Mouse (Mus musculus): ENCODE data around the gene Dcxr. TPM values are rescaled to one million over a fixed set of nuclear protein-coding genes. Genes with fewer than 3 reads are reported as not detected.
A peak's percentile ranks its signal among the peaks of the same experiment; 100 is the strongest.

Dcxr gene
- 43.6 and 66.6 TPM in 2 replicates for total RNA-seq (2012; rRNA removed)

DNA sequence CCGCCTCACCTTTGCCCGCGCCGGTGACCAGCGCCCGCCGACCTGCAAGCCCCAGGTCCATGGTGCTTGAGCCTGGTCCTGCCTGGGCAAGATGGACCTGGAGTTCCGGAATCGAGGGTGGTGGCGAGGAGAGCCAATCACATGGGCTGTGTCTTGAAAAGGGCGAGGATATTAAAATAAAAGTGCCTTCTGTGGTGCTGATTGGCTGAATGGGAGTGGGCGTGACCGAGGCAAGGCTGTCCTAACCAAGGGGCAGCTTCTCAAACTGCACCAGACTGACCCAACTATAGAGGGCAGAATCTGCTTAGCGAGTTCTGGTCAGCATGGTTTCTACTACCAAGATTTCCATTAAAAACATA, at the start of gene Dcxr:
TSS of gene Dcxr (minus strand) at position 113 of the 359 bp plus-strand sequence.
- no peaks in the 10 kb centered on the region for H3K9me3 ChIP-seq (ENCODE audit: control insufficient read depth, insufficient read depth, low read depth, low read length)
- peaks cover 12% of the 10 kb centered on the region for H3K36me3 ChIP-seq (ENCODE audit: control insufficient read depth, insufficient read depth, low read length, poor library complexity, severe bottlenecking)
- peak within 1 kb of the TSS; percentile 89 to 93 for H3K4me3 ChIP-seq (ENCODE audit: insufficient read depth in 1 of 2, low read depth in 1 of 2, low read length in 2 of 2, poor library complexity in 1 of 2, severe bottlenecking in 1 of 2)
- TF ChIP-seq CHD2 (IDR thresholded peaks at IDR 0.05; ENCODE audit: low read depth, low read length) (no peak), ZNF384 (IDR thresholded peaks at IDR 0.05; ENCODE audit: low read depth, low read length) (no peak), MAFK (IDR thresholded peaks at IDR 0.05; ENCODE audit: insufficient read depth, low read depth, low read length) (no peak), ZC3H11A (IDR thresholded peaks at IDR 0.05; ENCODE audit: borderline replicate concordance, low read depth, low read length) (no peak), HCFC1 (IDR thresholded peaks at IDR 0.05; ENCODE audit: borderline replicate concordance, insufficient read depth, low read length) (no peak)
- H3K27ac ChIP-seq (ENCODE audit: insufficient read depth, low read depth, low read length, poor library complexity, severe bottlenecking): no peak within 1 kb of the TSS
- peak within 1 kb of the TSS; percentile 77 for H3K9ac ChIP-seq (ENCODE audit: insufficient read depth, low read depth, low read length, poor library complexity, severe bottlenecking)
- H3K4me1 ChIP-seq (ENCODE audit: control insufficient read depth in 2 of 2, insufficient read depth in 2 of 2, low read length in 2 of 2, poor library complexity in 1 of 2): peaks cover 3 to 11% of the 10 kb centered on the region in 2 experiments; a peak in 1 of 4 replicates
- in situ Hi-C loops (cut with MboI; ENCODE audit: low sequenced_read_pairs in 2 of 2, unreplicated experiment in 2 of 2): loop anchor here in 1 of 2 experiments (5.0 kb wide), 1 partner anchor 50 kb away; no protein-coding TSS in a partner anchor
- DNase-seq (ENCODE audit: low read depth, low spot score): no peak

DNA sequence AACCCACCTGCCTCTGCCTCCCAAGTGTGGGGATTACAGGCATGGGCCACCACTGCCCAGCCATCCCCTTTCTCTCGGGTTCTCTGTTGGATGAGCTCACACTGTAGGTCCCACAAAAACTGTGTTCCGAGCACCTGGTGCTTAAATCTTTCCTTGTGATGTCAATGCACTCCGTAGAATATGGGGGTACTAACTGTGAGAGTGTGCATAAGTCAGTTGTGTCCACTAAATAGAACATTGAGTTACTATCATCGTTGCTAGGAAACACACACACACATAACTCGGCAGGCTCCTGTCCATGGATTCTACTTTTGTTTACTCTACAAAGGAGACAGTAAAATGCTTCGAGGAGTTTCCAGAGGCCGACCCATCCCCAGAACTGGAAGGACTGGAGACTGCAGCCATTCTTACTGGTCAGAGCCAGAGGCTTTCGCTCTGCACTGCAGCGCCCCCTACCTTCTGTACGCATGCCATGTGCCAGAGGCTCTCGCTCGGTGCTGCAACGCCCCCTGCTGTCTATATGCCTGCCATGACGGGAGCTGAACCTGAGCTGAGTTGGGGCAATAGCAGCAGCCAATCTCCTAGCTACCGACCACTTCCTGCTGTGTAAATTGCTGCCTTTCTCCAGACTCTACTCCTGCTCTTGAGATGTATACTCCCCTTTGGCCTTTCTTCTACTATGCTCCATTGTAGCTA, 48.8 kb upstream of the Dcxr start:
- no peak overlapping the region for H3K4me3 ChIP-seq (ENCODE audit: insufficient read depth in 1 of 2, low read depth in 1 of 2, low read length in 2 of 2, poor library complexity in 1 of 2, severe bottlenecking in 1 of 2)
- H3K9ac ChIP-seq (ENCODE audit: insufficient read depth, low read depth, low read length, poor library complexity, severe bottlenecking): no peak overlapping the region
- TF ChIP-seq MAFK (IDR thresholded peaks at IDR 0.05; ENCODE audit: insufficient read depth, low read depth, low read length): no peak
- TF ChIP-seq ZC3H11A (IDR thresholded peaks at IDR 0.05; ENCODE audit: borderline replicate concordance, low read depth, low read length): peak; percentile 93
- no peak for TF ChIP-seq CHD2 (IDR thresholded peaks at IDR 0.05; ENCODE audit: low read depth, low read length)
- peak; percentile 41; the same call in 1 of the 2 replicates for TF ChIP-seq HCFC1 (IDR thresholded peaks at IDR 0.05; ENCODE audit: borderline replicate concordance, insufficient read depth, low read length)
- no peak for TF ChIP-seq ZNF384 (IDR thresholded peaks at IDR 0.05; ENCODE audit: low read depth, low read length)
- DNase-seq (ENCODE audit: low read depth, low spot score): peak; percentile 93
- H3K27ac ChIP-seq (ENCODE audit: insufficient read depth, low read depth, low read length, poor library complexity, severe bottlenecking): no peak overlapping the region
- no peaks in the 10 kb centered on the region for H3K36me3 ChIP-seq (ENCODE audit: control insufficient read depth, insufficient read depth, low read length, poor library complexity, severe bottlenecking)
- H3K9me3 ChIP-seq (ENCODE audit: control insufficient read depth, insufficient read depth, low read depth, low read length): no peaks in the 10 kb centered on the region
- peaks cover 13 to 26% of the 10 kb centered on the region in 2 experiments for H3K4me1 ChIP-seq (ENCODE audit: control insufficient read depth in 2 of 2, insufficient read depth in 2 of 2, low read length in 2 of 2, poor library complexity in 1 of 2)
- in situ Hi-C loops (cut with MboI; ENCODE audit: low sequenced_read_pairs in 2 of 2, unreplicated experiment in 2 of 2): loop anchor here in 1 of 2 experiments (5.0 kb wide), 1 partner anchor 49 kb away; the partner anchor contains the start of gene Dcxr

DNA sequence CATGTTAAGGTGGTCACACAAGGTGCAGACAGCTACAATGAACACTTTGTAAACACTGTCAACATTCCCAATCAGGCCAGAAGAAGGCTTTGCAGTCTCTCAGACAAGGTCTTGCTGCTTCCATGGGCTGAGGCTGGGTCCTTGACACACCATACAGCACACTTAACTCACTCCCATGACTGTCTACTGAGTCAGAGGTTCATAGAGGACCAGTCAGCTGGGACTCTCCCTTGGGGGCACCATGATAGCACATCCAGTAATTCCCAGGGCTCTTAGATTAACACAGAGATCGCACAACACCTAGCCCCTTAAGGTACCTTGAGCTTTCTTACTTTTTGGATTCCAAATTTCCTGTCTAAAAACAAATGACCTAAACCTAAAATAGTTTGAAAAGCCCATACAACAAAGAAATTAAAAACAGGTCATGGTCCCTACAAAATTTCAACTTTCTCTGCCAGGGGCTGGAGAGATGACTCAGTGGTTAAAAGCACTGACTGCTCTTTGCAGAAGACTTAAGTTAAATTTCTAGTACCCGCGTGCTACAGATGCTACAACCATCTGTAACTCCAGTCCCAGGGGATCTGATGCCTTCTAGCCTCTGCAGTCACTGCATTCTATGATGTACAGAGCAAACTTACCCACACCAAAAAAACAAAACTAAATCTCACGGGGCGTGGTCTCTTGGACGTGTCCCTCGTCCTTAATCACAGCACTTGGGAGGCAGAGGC, 46.5 kb upstream of the Dcxr start:
- Histone ChIP-seq H3K9ac (ENCODE audit: insufficient read depth, low read depth, low read length, poor library complexity, severe bottlenecking) (no peak overlapping the region), H3K27ac (ENCODE audit: insufficient read depth, low read depth, low read length, poor library complexity, severe bottlenecking) (no peak overlapping the region), H3K36me3 (ENCODE audit: control insufficient read depth, insufficient read depth, low read length, poor library complexity, severe bottlenecking) (no peaks in the 10 kb centered on the region), H3K9me3 (ENCODE audit: control insufficient read depth, insufficient read depth, low read depth, low read length) (no peaks in the 10 kb centered on the region), H3K4me1 (ENCODE audit: control insufficient read depth in 2 of 2, insufficient read depth in 2 of 2, low read length in 2 of 2, poor library complexity in 1 of 2) (peaks cover 0 to 12% of the 10 kb centered on the region in 2 experiments; a peak in 2 of 4 replicates), H3K4me3 (ENCODE audit: insufficient read depth in 1 of 2, low read depth in 1 of 2, low read length in 2 of 2, poor library complexity in 1 of 2, severe bottlenecking in 1 of 2) (no peak overlapping the region)
- DNase-seq (ENCODE audit: low read depth, low spot score): no peak
- TF ChIP-seq CHD2 (IDR thresholded peaks at IDR 0.05; ENCODE audit: low read depth, low read length) (no peak), ZNF384 (IDR thresholded peaks at IDR 0.05; ENCODE audit: low read depth, low read length) (no peak), HCFC1 (IDR thresholded peaks at IDR 0.05; ENCODE audit: borderline replicate concordance, insufficient read depth, low read length) (no peak), MAFK (IDR thresholded peaks at IDR 0.05; ENCODE audit: insufficient read depth, low read depth, low read length) (no peak), ZC3H11A (IDR thresholded peaks at IDR 0.05; ENCODE audit: borderline replicate concordance, low read depth, low read length) (no peak)
- in situ Hi-C loops (cut with MboI; ENCODE audit: low sequenced_read_pairs in 2 of 2, unreplicated experiment in 2 of 2): no loop called here

DNA sequence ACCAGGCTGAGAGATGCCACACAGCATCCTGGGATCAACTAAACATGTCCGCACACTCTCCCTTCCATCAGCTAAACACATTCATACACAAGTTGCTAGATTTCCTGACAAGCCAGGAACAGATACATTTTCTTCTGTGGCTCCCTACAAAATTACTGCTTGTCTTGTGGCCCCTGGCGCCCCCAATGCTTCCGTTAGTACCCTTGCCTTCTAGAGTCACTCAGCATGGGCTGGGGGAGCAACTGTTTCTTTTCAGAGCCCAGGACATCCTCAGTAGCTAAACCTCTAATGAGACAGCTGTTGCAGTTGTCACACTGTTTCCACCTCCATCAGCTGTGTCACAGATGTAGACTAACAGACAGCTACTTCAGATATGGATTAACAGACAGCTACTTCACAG, 45.7 kb upstream of the Dcxr start:
- Histone ChIP-seq H3K4me1 (ENCODE audit: control insufficient read depth in 2 of 2, insufficient read depth in 2 of 2, low read length in 2 of 2, poor library complexity in 1 of 2) (peaks cover 0 to 13% of the 10 kb centered on the region in 2 experiments; a peak in 2 of 4 replicates), H3K36me3 (ENCODE audit: control insufficient read depth, insufficient read depth, low read length, poor library complexity, severe bottlenecking) (no peaks in the 10 kb centered on the region), H3K9me3 (ENCODE audit: control insufficient read depth, insufficient read depth, low read depth, low read length) (no peaks in the 10 kb centered on the region), H3K4me3 (ENCODE audit: insufficient read depth in 1 of 2, low read depth in 1 of 2, low read length in 2 of 2, poor library complexity in 1 of 2, severe bottlenecking in 1 of 2) (no peak overlapping the region), H3K9ac (ENCODE audit: insufficient read depth, low read depth, low read length, poor library complexity, severe bottlenecking) (no peak overlapping the region), H3K27ac (ENCODE audit: insufficient read depth, low read depth, low read length, poor library complexity, severe bottlenecking) (no peak overlapping the region)
- in situ Hi-C loops (cut with MboI; ENCODE audit: low sequenced_read_pairs in 2 of 2, unreplicated experiment in 2 of 2): no loop called here
- DNase-seq (ENCODE audit: low read depth, low spot score): no peak
- no peak for TF ChIP-seq HCFC1 (IDR thresholded peaks at IDR 0.05; ENCODE audit: borderline replicate concordance, insufficient read depth, low read length)
- no peak for TF ChIP-seq ZC3H11A (IDR thresholded peaks at IDR 0.05; ENCODE audit: borderline replicate concordance, low read depth, low read length)
- TF ChIP-seq MAFK (IDR thresholded peaks at IDR 0.05; ENCODE audit: insufficient read depth, low read depth, low read length): no peak
- TF ChIP-seq ZNF384 (IDR thresholded peaks at IDR 0.05; ENCODE audit: low read depth, low read length): no peak
- no peak for TF ChIP-seq CHD2 (IDR thresholded peaks at IDR 0.05; ENCODE audit: low read depth, low read length)
